ENCODE assay signal across 15 mouse cellular contexts in the genomic region with DNA sequence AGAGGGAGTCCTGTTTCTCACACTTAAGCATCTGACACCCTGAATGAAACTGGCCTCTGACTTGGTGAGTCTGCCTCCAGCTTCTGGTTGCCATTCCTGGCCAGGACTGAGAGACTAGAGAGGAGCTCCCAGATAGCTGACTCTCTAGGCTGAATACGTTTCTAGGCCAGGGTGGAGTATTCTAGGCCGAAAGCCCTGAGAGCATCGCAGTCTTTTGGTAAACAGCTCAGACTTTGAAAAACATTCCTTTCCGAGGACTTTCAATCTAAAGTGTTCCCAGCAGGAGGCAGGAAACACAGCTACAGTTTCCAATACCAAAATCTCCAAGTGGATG. TPM values are rescaled to one million over a fixed set of nuclear protein-coding genes. Genes with fewer than 3 reads are reported as not detected.
A peak's percentile ranks its signal among the peaks of the same experiment; 100 is the strongest.
DNase-seq lines count a peak whose midpoint lies in the region; ATAC-seq and TF ChIP-seq lines count a peak whose summit lies in the region.
"Had no signal": no experiment of that assay in that cellular context is flagged by ENCODE, and none has a peak within 500 bp of the region (broad histone marks: within the 10 kb centered on the region; RNA-seq: fewer than 3 reads in every experiment).

No protein-coding gene starts in this region.

- H3K4me3 ChIP-seq in forebrain, embryonic 10.5 days, result no peak overlapping the region
- no peak overlapping the region for H3K4me3 ChIP-seq in forebrain, embryonic 14.5 days (ENCODE audit: low read depth, low read length)
- H3K4me3 ChIP-seq in lung, embryonic 14.5 days (ENCODE audit: low read depth, low read length), result no peak overlapping the region
- H3K4me3 ChIP-seq in lung, adult 2 months (replicated peaks; ENCODE audit: extremely low read depth, low read depth, low read length), result no peak overlapping the region
- no peak overlapping the region for H3K4me3 ChIP-seq in intestine, postnatal 0 days (ENCODE audit: low read depth, low read length)
- no peak overlapping the region for H3K4me3 ChIP-seq in stomach, postnatal 0 days (ENCODE audit: low read depth, low read length)
- H3K4me3 ChIP-seq: embryonic facial prominence, embryonic 12.5 days; lung, embryonic 15.5 days; megakaryocyte, embryonic 14.5 days; myocyte had no signal

- H3K9me3 ChIP-seq in forebrain, embryonic 10.5 days, result no peaks in the 10 kb centered on the region
- H3K9me3 ChIP-seq in forebrain, embryonic 14.5 days (replicated peaks; ENCODE audit: control insufficient read depth, low read length), result no peaks in the 10 kb centered on the region
- no peaks in the 10 kb centered on the region for H3K9me3 ChIP-seq in lung, embryonic 14.5 days (ENCODE audit: low read depth, low read length)
- no peaks in the 10 kb centered on the region for H3K9me3 ChIP-seq in intestine, postnatal 0 days (ENCODE audit: control insufficient read depth)
- no peaks in the 10 kb centered on the region for H3K9me3 ChIP-seq in stomach, postnatal 0 days (ENCODE audit: control insufficient read depth, low read length)
- H3K9me3 ChIP-seq: embryonic facial prominence, embryonic 12.5 days; lung, embryonic 15.5 days had no signal

- ATAC-seq in forebrain, embryonic 14.5 days, result no peak
- ATAC-seq in lung, embryonic 14.5 days (ENCODE audit: insufficient read depth), result no peak
- no peak for ATAC-seq in intestine, postnatal 0 days
- ATAC-seq in stomach, postnatal 0 days (ENCODE audit: low FRiP score, low TSS enrichment), result no peak

- H3K9ac ChIP-seq in forebrain, embryonic 14.5 days (ENCODE audit: low read length), result no peak overlapping the region
- H3K9ac ChIP-seq in lung, embryonic 14.5 days, result no peak overlapping the region
- H3K9ac ChIP-seq in intestine, postnatal 0 days (ENCODE audit: low read depth, low read length), result no peak overlapping the region
- no peak overlapping the region for H3K9ac ChIP-seq in stomach, postnatal 0 days (ENCODE audit: low read length)
- H3K9ac ChIP-seq: embryonic facial prominence, embryonic 12.5 days; lung, embryonic 15.5 days had no signal

- no peak for TF ChIP-seq EP300 in stomach, postnatal 0 days (optimal IDR thresholded peaks at IDR 0.05)

- no peak for TF ChIP-seq POLR2A in lung, adult 2 months (IDR thresholded peaks at IDR 0.05; ENCODE audit: borderline replicate concordance, extremely low read depth, low read depth, low read length)

- no peak overlapping the region for H3K4me2 ChIP-seq in forebrain, embryonic 14.5 days (ENCODE audit: low read length)
- H3K4me2 ChIP-seq in lung, embryonic 14.5 days, result 0 out of 2 replicates have a peak overlapping the region, but pooled peaks have one; percentile 11
- H3K4me2 ChIP-seq in intestine, postnatal 0 days (replicated peaks; ENCODE audit: low read depth), result no peak overlapping the region
- H3K4me2 ChIP-seq in stomach, postnatal 0 days (replicated peaks; ENCODE audit: low read depth), result no peak overlapping the region
- H3K4me2 ChIP-seq: embryonic facial prominence, embryonic 12.5 days; lung, embryonic 15.5 days had no signal

- peaks cover 23% of the 10 kb centered on the region for H3K36me3 ChIP-seq in forebrain, embryonic 10.5 days (replicated peaks)
- H3K36me3 ChIP-seq in forebrain, embryonic 14.5 days (ENCODE audit: control insufficient read depth, insufficient read depth, low read length), result no peaks in the 10 kb centered on the region
- peaks cover 30% of the 10 kb centered on the region for H3K36me3 ChIP-seq in lung, embryonic 14.5 days (ENCODE audit: insufficient read depth)
- H3K36me3 ChIP-seq in intestine, postnatal 0 days (ENCODE audit: control insufficient read depth, insufficient read depth), result peaks cover 37% of the 10 kb centered on the region
- peaks cover 14% of the 10 kb centered on the region; the same call in 1 of the 2 replicates for H3K36me3 ChIP-seq in stomach, postnatal 0 days (ENCODE audit: control insufficient read depth, insufficient read depth, low read length)

- TF ChIP-seq CTCF in lung, embryonic 14.5 days (IDR thresholded peaks at IDR 0.05; ENCODE audit: low read depth), result no peak
- no peak for TF ChIP-seq CTCF in lung, adult 2 months (IDR thresholded peaks at IDR 0.05; ENCODE audit: insufficient read depth, low read length)
- 0 out of 2 replicates have a peak, but pooled peaks have one; percentile 19 for TF ChIP-seq CTCF in intestine, postnatal 0 days (IDR thresholded peaks at IDR 0.05; ENCODE audit: low read depth)
- TF ChIP-seq CTCF in stomach, postnatal 0 days (IDR thresholded peaks at IDR 0.05; ENCODE audit: low read depth), result 0 out of 2 replicates have a peak, but pooled peaks have one; percentile 9

- no peak for DNase-seq in forebrain, embryonic 10.5 days (ENCODE audit: extremely low spot score, low spot score)
- no peak for DNase-seq in forebrain, embryonic 14.5 days (ENCODE audit: low spot score)
- no peak for DNase-seq in lung, embryonic 14.5 days
- no peak for DNase-seq in lung, adult 2 months
- no peak for DNase-seq in stomach, postnatal 0 days (ENCODE audit: low spot score)
- no peak for DNase-seq in Muller cell, postnatal 12 days (ENCODE audit: inconsistent ontology term)
- DNase-seq in left cerebral cortex, postnatal 14 days (ENCODE audit: low spot score in 2 of 2), result no peak
- DNase-seq: cerebellum, adult 9-10 months; kidney, adult 2 months; right cerebral cortex, postnatal 4 days had no signal

- WGBS in forebrain, embryonic 10.5 days, result 73% methylated on average over 4 of the region's 4 CpGs
- WGBS in forebrain, embryonic 14.5 days, result 68% methylated on average over 4 of the region's 4 CpGs
- WGBS in lung, embryonic 14.5 days, result 80% methylated on average over 4 of the region's 4 CpGs
- 80% methylated on average over 4 of the region's 4 CpGs for WGBS in lung, adult 2 months
- 66% methylated on average over 4 of the region's 4 CpGs for WGBS in intestine, postnatal 0 days
- 59% methylated on average over 4 of the region's 4 CpGs for WGBS in stomach, postnatal 0 days

- intact Hi-C loops in left cerebral cortex, postnatal 14 days (cut with DNase I), result no loop called here

- H3K27me3 ChIP-seq in forebrain, embryonic 10.5 days (ENCODE audit: poor library complexity, severe bottlenecking), result peaks cover 30% of the 10 kb centered on the region
- no peaks in the 10 kb centered on the region for H3K27me3 ChIP-seq in forebrain, embryonic 14.5 days (replicated peaks; ENCODE audit: control insufficient read depth, insufficient read depth, low read length)
- H3K27me3 ChIP-seq in lung, embryonic 14.5 days (ENCODE audit: insufficient read depth, low read length), result no peaks in the 10 kb centered on the region
- no peaks in the 10 kb centered on the region for H3K27me3 ChIP-seq in intestine, postnatal 0 days (replicated peaks; ENCODE audit: control insufficient read depth, insufficient read depth, low read length)
- H3K27me3 ChIP-seq in stomach, postnatal 0 days (ENCODE audit: control insufficient read depth, insufficient read depth, low read length), result no peaks in the 10 kb centered on the region
- H3K27me3 ChIP-seq: embryonic facial prominence, embryonic 12.5 days; lung, embryonic 15.5 days; megakaryocyte, embryonic 14.5 days had no signal

- peak overlapping the region; percentile 58 for H3K27ac ChIP-seq in forebrain, embryonic 10.5 days
- no peak overlapping the region for H3K27ac ChIP-seq in forebrain, embryonic 14.5 days (ENCODE audit: low read depth, low read length)
- H3K27ac ChIP-seq in lung, embryonic 14.5 days (ENCODE audit: low read depth), result peak overlapping the region; percentile 67
- no peak overlapping the region for H3K27ac ChIP-seq in intestine, postnatal 0 days (ENCODE audit: low read depth, low read length)
- H3K27ac ChIP-seq in stomach, postnatal 0 days (replicated peaks), result 0 out of 2 replicates have a peak overlapping the region, but pooled peaks have one; percentile 18
- H3K27ac ChIP-seq: embryonic facial prominence, embryonic 12.5 days; lung, embryonic 15.5 days had no signal

- peaks cover 35% of the 10 kb centered on the region for H3K4me1 ChIP-seq in forebrain, embryonic 10.5 days
- H3K4me1 ChIP-seq in forebrain, embryonic 14.5 days (ENCODE audit: control insufficient read depth, insufficient read depth, low read length), result peaks cover 18% of the 10 kb centered on the region
- peaks cover 25% of the 10 kb centered on the region for H3K4me1 ChIP-seq in lung, embryonic 14.5 days (ENCODE audit: insufficient read depth)
- H3K4me1 ChIP-seq in lung, adult 2 months (ENCODE audit: control insufficient read depth, insufficient read depth, low read length), result peaks cover 6% of the 10 kb centered on the region; the same call in 1 of the 2 replicates
- no peaks in the 10 kb centered on the region for H3K4me1 ChIP-seq in intestine, postnatal 0 days (replicated peaks; ENCODE audit: control insufficient read depth, insufficient read depth, low read length)
- H3K4me1 ChIP-seq in stomach, postnatal 0 days (replicated peaks; ENCODE audit: control insufficient read depth, insufficient read depth), result peaks cover 17% of the 10 kb centered on the region
- H3K4me1 ChIP-seq: megakaryocyte, embryonic 14.5 days had no signal

RNA-seq across cellular contexts. Expression of a gene that starts 38.2 kb away (rescaled TPM):
- 9.5 and 11.0 TPM in 2 replicates for polyA plus RNA-seq in forebrain, embryonic 10.5 days (2016; fragmentation: Nextera tagmentation; extraction: Ambion mirVana)
- 4.6 and 6.2 TPM in 2 replicates for polyA plus RNA-seq in forebrain, embryonic 14.5 days (2014; fragmentation: Nextera tagmentation; extraction: Ambion mirVana)
- 22.9 and 28.4 TPM in 2 replicates for polyA plus RNA-seq in lung, embryonic 14.5 days (2014; fragmentation: Nextera tagmentation; extraction: Ambion mirVana)
- 26.9 and 31.5 TPM in 2 replicates for polyA plus RNA-seq in lung, adult 2 months (2012; rRNA removed)
- polyA plus RNA-seq in intestine, postnatal 0 days (2015; fragmentation: Nextera tagmentation; extraction: Ambion mirVana), result 7.2 and 7.4 TPM in 2 replicates
- 14.1 and 15.3 TPM in 2 replicates for polyA plus RNA-seq in stomach, postnatal 0 days (2015; fragmentation: Nextera tagmentation; extraction: Ambion mirVana)
- 1 to 10 TPM; 5.3 to 6.6 TPM for total RNA-seq in left cerebral cortex, postnatal 14 days (2021)

Comparison
In these comparisons a context has a peak if more than half of its experiments do, and no peak if none do; other contexts are left out.
1. H3K27ac ChIP-seq: peak in forebrain, embryonic 10.5 days (single experiment), lung, embryonic 14.5 days (single experiment) and stomach, postnatal 0 days (single experiment); none in forebrain, embryonic 14.5 days (single experiment) and intestine, postnatal 0 days (single experiment).
2. CTCF ChIP-seq: peak in intestine, postnatal 0 days (single experiment) and stomach, postnatal 0 days (single experiment); none in lung, embryonic 14.5 days (single experiment) and lung, adult 2 months (single experiment).